Mouse (Mus musculus) macrophage (primary cell): ENCODE data around the gene Lca5. TPM values are rescaled to one million over a fixed set of nuclear protein-coding genes. Genes with fewer than 3 reads are reported as not detected.

Source experiments
- H3K27ac ChIP-seq: fragments of 350-480 bp; formaldehyde crosslinking; 2 replicates; pipeline ENCODE4 v1.9.0; 2021
- H3K36me3 ChIP-seq: fragments of 350-480 bp; formaldehyde crosslinking; 2 replicates; pipeline ENCODE4 v1.9.0; 2021; ENCODE audit errors: inconsistent target
- H3K4me3 ChIP-seq: fragments of 350-480 bp; formaldehyde crosslinking; 2 replicates; pipeline ENCODE4 v1.9.0; 2021; ENCODE audit errors: inconsistent target
- H3K79me2 ChIP-seq: fragments of 350-480 bp; formaldehyde crosslinking; 2 replicates; pipeline ENCODE4 v1.9.0; 2021; ENCODE audit errors: inconsistent target
- WGBS: methylation state at CpG from one replicate; pipeline ENCODE4 v1.1.7; 2026; ENCODE audit warnings: inconsistent platforms; ENCODE audit not compliant: missing documents; 5-methylcytosine and 5-hydroxymethylcytosine counted together
- polyA plus RNA-seq: library from polyadenylated mRNA; stranded (reverse); fragments of 250-400 nt; gene quantifications from 3 replicates; pipeline ENCODE4 v1.2.4, GENCODE M21; 2018; ENCODE audit warnings: inconsistent platforms

Lca5 gene
- polyA plus RNA-seq, 1 experiment from 2014 or later: 2.0 TPM

GRCm38 (mm10) chr9:83418965-83419364 lies 22.0 kb downstream of the Lca5 start:
- H3K4me3 ChIP-seq: no peak overlapping the region
- no peak overlapping the region for H3K27ac ChIP-seq
- 85% methylated on average over 5 of the region's 5 CpGs for WGBS
- no peaks in the 10 kb centered on the region for H3K79me2 ChIP-seq
- 0 out of 2 replicates have a peak, but pooled peaks cover 4% of the 10 kb centered on the region for H3K36me3 ChIP-seq

DNA sequence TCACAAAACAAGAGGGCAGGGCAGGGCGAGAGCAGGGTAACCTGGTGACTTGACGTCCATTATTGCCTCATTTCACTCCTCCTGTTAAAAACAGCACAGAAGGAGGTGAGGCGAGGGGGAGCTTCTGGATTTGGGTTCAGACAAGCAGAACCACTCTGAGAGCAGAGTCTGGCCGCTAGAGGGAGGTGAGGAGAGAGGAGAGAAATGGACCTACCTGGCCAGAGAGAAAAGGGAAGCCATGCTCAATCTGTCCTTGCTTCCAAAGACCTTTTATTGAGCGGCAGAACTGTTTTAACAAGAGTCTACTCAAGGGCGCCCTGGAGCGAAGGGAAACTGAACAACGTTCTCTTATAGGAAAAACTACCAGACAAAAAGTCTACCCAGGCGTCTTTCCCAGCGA lies 27.9 kb downstream of the Lca5 start:
- H3K4me3 ChIP-seq: no peak overlapping the region
- no peak overlapping the region for H3K27ac ChIP-seq
- no peaks in the 10 kb centered on the region for H3K79me2 ChIP-seq
- WGBS: 89% methylated on average over 9 of the region's 10 CpGs
- H3K36me3 ChIP-seq: no peaks in the 10 kb centered on the region

DNA sequence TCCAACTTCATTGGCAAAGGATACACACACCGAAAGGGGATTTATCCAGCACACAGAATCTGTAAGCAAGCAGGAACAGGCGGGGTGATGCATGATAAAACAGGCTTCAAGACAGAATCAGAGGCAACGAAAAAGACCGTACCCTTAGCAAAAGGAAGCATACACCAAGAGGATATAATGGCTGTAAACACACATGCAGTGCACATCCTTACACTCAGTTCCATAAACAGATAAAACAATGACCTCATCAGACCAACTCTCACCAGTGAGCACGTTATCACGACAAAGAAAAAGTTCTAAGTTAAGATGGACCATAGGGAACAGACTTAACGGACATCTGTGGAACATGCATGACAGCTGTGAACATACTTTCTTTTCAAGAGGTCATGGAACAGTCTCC lies 35.8 kb downstream of the Lca5 start:
- 91% methylated on average over 7 of the region's 7 CpGs for WGBS
- Histone ChIP-seq H3K79me2 (no peaks in the 10 kb centered on the region), H3K36me3 (no peaks in the 10 kb centered on the region)

GRCm38 (mm10) chr9:83400783-83401182 lies 40.1 kb downstream of the Lca5 start:
- no peaks in the 10 kb centered on the region for H3K36me3 ChIP-seq
- 2% methylated on average over 3 of the region's 3 CpGs for WGBS
- no peaks in the 10 kb centered on the region for H3K79me2 ChIP-seq
- no peak overlapping the region for H3K4me3 ChIP-seq
- peak overlapping the region; percentile 44 for H3K27ac ChIP-seq

More for the DNA sequence above, 35.8 kb downstream of the Lca5 start:
- H3K27ac ChIP-seq: no peak overlapping the region
- no peak overlapping the region for H3K4me3 ChIP-seq

- 89% methylated on average over 7 of the region's 7 CpGs for WGBS
- no peaks in the 10 kb centered on the region for H3K36me3 ChIP-seq
- H3K79me2 ChIP-seq: no peaks in the 10 kb centered on the region
- H3K27ac ChIP-seq: no peak overlapping the region
- H3K4me3 ChIP-seq: no peak overlapping the region
Observed at GRCm38 (mm10) chr9:83399414-83399813, 41.5 kb downstream of the Lca5 start.

DNA sequence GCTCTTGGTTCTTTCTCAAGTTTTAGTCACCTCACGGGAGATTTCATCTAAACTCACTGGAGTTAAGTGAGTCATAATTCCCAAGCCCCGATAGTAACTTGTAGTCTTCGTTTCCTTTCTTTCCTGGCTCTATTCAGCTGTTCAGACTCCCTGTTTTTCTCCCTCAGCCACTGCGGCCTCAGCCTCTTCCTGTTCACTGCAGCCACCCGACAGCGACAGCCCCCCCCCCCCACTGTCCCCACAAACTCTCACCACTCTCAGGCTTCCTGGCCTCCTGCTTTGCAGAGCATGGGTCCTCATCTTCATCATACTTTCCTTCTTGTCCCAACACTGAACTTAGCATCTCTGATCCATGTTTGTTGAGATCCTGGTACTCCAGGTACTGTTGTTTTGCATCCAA lies 42.7 kb downstream of the Lca5 start:
- no peaks in the 10 kb centered on the region for H3K79me2 ChIP-seq
- WGBS: 7% methylated on average over 6 of the region's 6 CpGs
- no peak overlapping the region for H3K4me3 ChIP-seq
- no peak overlapping the region for H3K27ac ChIP-seq
- H3K36me3 ChIP-seq: no peaks in the 10 kb centered on the region

DNA sequence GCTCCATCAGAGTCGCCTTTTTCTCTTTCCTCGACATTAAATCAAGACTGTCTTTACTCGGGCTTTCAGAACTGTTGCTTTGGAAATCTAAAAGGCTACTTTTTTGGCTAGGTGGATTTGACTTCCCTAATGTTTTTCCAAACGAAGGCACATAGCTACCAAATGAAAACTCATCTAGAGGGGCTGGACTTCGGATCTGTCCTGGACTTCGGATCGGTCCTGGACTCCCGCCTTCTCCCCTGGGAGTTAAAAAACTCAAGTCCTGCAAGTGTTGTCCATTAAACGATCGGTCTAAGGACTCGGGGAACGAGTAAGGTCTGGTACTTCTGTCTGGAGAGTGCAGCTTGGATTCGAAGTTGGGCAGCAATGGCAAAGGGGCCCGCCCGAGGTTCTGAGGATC lies 45.5 kb downstream of the Lca5 start:
- H3K79me2 ChIP-seq: no peaks in the 10 kb centered on the region
- WGBS: 94% methylated on average over 15 of the region's 15 CpGs

GRCm38 (mm10) chr9:83391996-83392395 lies 48.9 kb downstream of the Lca5 start:
- Histone ChIP-seq H3K36me3 (no peaks in the 10 kb centered on the region), H3K27ac (no peak overlapping the region), H3K4me3 (no peak overlapping the region), H3K79me2 (no peaks in the 10 kb centered on the region)
- 74% methylated on average over 11 of the region's 11 CpGs for WGBS

More for the DNA sequence above, 45.5 kb downstream of the Lca5 start:
- Histone ChIP-seq H3K27ac (no peak overlapping the region), H3K36me3 (no peaks in the 10 kb centered on the region), H3K4me3 (no peak overlapping the region)

- Histone ChIP-seq H3K4me3 (no peak overlapping the region), H3K36me3 (no peaks in the 10 kb centered on the region), H3K27ac (no peak overlapping the region), H3K79me2 (no peaks in the 10 kb centered on the region)
- 93% methylated on average over 9 of the region's 9 CpGs for WGBS
Observed at GRCm38 (mm10) chr9:83389570-83389969, 51.4 kb downstream of the Lca5 start.

DNA sequence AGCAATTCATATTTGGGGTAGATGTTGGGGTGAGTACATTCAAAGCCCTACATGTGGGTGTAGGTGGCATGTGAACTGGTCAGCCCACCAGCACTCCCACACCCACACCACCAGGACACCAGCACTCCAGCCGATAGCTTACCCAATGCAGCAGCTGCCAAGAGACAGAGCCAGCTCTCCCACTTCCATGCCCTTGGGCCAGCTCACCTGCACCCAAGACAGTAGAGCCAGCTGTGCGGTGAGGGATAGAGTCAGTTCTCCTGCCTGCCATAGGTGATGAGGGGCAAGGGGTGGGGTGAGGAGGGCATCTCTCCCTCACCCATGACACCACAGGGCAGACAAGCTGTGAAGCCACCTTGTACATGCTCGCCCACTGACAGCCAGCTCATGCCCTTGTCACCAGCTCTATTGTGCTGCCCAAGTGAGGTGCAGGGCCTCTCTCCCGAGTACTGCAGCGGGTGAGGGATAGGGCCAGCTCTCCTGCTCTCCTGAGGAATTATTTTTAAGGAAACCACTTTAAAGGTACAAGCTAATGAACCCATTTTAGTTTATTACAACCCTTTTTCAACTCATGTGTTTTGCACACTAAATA lies 54.6 kb downstream of the Lca5 start:
- H3K4me3 ChIP-seq: no peak overlapping the region
- H3K79me2 ChIP-seq: no peaks in the 10 kb centered on the region
- H3K36me3 ChIP-seq: no peaks in the 10 kb centered on the region
- no peak overlapping the region for H3K27ac ChIP-seq
- WGBS: 96% methylated on average over 5 of the region's 5 CpGs

DNA sequence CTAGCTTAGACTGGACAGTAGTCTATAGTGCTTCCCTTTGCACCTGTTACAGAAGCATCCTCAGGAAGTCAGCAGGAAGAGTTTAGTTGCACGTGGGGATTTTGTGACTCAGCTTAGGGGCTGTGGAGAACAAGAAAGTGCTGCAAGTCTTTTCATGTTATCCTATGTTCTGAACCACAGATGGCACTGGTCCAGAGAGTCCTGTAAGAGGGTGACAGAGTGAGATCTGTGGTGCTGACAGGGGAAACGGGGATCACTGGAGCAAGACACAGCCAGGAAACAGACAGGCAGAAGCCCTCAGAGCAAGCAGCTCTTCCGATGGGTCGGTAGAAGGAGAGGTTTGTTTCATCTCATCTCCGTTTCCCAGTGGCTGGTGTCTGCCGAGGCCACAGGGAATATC lies 55.6 kb downstream of the Lca5 start:
- Histone ChIP-seq H3K36me3 (no peaks in the 10 kb centered on the region), H3K79me2 (no peaks in the 10 kb centered on the region), H3K4me3 (no peak overlapping the region), H3K27ac (no peak overlapping the region)
- WGBS: 48% methylated on average over 6 of the region's 6 CpGs

DNA sequence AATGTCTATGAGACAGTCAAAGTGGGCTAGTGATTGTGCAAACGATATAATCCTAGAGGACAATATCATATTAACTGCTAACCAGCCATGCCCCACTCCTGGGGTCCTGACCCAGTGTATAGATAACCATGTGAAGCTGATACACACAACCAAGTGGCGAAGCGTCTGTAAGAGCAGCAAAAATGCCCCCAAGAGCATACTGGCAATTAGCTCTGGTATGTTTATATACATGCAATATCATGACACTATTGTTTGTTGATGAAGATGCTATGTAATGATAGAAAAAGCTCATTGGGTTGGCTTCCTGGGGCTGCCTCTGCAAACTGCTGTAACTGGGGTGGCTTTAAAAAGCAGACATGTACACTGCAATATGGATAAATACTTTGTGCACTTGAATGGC lies 57.7 kb downstream of the Lca5 start:
- 90% methylated on average over 3 of the region's 3 CpGs for WGBS
- H3K4me3 ChIP-seq: no peak overlapping the region

GRCm38 (mm10) chr9:83382775-83383174 lies 58.2 kb downstream of the Lca5 start:
- 40% methylated on average over 3 of the region's 3 CpGs for whole genome bisulfite sequencing
- Histone ChIP-seq H3K4me3 (no peak overlapping the region), H3K36me3 (no peaks in the 10 kb centered on the region), H3K79me2 (no peaks in the 10 kb centered on the region), H3K27ac (no peak overlapping the region)

More for the DNA sequence above, 57.7 kb downstream of the Lca5 start:
- no peaks in the 10 kb centered on the region for H3K36me3 ChIP-seq
- H3K27ac ChIP-seq: no peak overlapping the region
- H3K79me2 ChIP-seq: no peaks in the 10 kb centered on the region

- Histone ChIP-seq H3K27ac (no peak overlapping the region), H3K36me3 (no peaks in the 10 kb centered on the region), H3K79me2 (no peaks in the 10 kb centered on the region), H3K4me3 (no peak overlapping the region)
Observed at GRCm38 (mm10) chr9:83381317-83381716, 59.6 kb downstream of the Lca5 start.

DNA sequence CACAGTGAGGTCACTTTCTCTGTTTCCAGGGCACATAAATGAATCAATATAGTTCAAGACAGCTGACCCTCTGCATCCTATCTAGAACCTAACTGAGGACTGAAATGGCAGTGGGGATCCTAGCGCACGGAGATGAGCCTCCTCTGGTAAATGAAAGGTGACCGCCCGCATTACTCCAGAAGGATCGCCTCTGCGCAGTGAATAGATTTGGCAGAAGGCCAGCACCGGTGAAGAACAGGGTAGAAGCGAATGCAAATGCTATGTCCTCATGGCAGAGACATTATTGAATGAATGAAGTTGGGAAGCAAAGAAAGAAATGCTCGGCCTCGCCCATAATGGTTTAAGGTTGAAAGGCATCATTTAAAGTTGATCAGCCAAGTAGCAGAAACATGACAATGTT lies 61.3 kb downstream of the Lca5 start:
- no peaks in the 10 kb centered on the region for H3K79me2 ChIP-seq
- H3K4me3 ChIP-seq: no peak overlapping the region
- WGBS: 96% methylated on average over 10 of the region's 10 CpGs
- no peaks in the 10 kb centered on the region for H3K36me3 ChIP-seq
- H3K27ac ChIP-seq: no peak overlapping the region

- Histone ChIP-seq H3K27ac (no peak overlapping the region), H3K4me3 (no peak overlapping the region), H3K79me2 (no peaks in the 10 kb centered on the region), H3K36me3 (no peaks in the 10 kb centered on the region)
- 92% methylated on average over 2 of the region's 2 CpGs for WGBS
Observed at GRCm38 (mm10) chr9:83377132-83377531, 63.8 kb downstream of the Lca5 start.
